Mouse (Mus musculus) gastrocnemius, postnatal 36 days (tissue): Measurements from ENCODE around the gene Ap2b1. TPM values are rescaled to one million over a fixed set of nuclear protein-coding genes. Genes with fewer than 3 reads are reported as not detected.

Experiments
- DNase-seq, 2 experiments: peaks; one replicate each; pipeline ENCODE4 v3.0.0; 2022
- intact Hi-C: fragments of 180-260 bp; cut with DNase I; formaldehyde crosslinking; loops from one replicate; pipeline ENCODE4 v1.15.1; 2025
- total RNA-seq, 2 experiments: library from RNA; stranded (reverse); gene quantifications; 2 replicates each; pipeline ENCODE4 v1.2.3; 2021

Ap2b1 gene
- total RNA-seq, 2 experiments from 2014 or later, result 26.1 to 27.3 TPM

- no peak for DNase-seq
- intact Hi-C loops, result loop anchor here (2.0 to 5.0 kb wide), 2 partner anchors 33 to 303 kb away; partner anchors contain the start of gene Taf15
Observed at GRCm38 (mm10) chr11:83439426-83440060, 140.7 kb downstream of the Ap2b1 start.

- DNase-seq, result peak; percentile 79 to 80
- intact Hi-C loops, result loop anchor here (2.0 to 5.0 kb wide), 2 partner anchors 32 to 302 kb away; partner anchors contain the start of gene Taf15
Observed at GRCm38 (mm10) chr11:83440081-83441064, 141.5 kb downstream of the Ap2b1 start.

DNA sequence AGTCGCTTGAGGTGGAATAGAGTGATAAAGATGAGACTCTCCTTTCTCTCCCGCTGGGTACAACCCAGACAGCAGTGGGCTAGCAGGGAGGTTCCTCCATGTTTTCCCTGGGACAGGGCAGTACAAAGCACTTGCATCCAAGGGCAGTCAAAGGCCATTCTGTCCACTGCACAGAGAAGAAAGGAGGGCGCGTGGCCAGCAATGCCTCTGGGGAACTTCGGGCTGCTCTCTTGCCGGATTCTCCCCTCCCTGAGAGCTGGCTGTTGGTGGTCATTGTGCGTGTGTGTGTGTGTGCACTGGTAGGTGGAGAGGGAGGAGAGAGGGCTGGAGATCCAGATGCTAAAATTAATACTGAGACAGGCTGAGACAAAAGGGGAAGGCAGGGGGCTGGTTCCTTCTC is 142.4 kb downstream of the Ap2b1 start:
- peak; percentile 40 to 51 for DNase-seq
- intact Hi-C loops, result loop anchor here (2.0 to 5.0 kb wide), 2 partner anchors 32 to 301 kb away; partner anchors contain the start of gene Taf15

DNA sequence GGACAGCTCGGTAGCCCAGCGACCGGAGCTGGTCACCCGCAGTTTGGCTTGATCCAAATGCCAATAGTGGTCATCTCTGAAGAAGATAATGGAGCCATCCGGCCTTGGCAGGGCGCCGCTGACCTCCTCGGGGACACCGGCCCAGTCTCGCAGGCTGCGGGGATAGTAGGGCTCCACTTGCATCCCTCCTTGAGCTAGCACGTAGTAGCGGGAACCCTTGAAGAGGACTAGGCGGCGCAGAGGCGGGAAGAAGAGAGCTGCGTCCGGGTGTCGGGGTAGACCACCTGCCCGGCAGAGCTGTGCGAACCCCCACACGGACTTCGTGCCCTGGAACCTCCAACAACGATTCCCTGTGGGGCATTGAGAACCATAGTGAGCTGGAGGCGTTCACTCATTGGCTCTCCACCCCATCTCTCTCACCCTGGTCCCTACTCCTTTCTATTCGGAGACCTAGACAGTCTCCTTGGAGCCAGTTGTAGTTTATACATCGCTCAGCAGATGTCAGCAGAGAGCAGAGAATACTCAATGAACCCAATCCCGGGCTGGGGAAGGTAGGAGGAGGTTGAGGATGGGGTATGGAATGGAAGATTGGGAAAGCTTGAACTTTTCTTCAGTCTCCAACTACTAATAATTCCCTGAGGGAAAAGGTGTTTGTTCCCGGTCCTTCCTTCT is 143.9 kb downstream of the Ap2b1 start:
- DNase-seq, result peak in 1 of 2 experiments; percentile 68

DNA sequence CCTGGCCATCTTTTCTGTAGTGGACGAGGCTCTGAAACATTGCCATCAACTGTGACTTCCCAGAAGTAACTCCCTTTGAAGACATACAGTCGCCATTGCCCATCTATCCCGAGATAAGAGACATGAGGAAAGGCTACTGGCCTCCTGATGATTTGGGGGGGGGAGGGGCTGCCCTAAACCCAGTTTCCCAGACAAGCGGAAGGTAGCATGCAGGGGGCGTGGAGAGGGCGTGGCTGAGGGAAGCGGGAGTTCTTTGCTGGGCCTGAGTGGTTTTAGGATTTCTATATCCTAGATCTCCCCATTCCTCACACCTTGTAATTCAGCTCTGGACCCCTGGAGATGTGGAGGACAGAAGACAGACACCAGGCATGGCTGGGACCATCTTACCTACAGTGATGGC is 145.0 kb downstream of the Ap2b1 start:
- no peak for DNase-seq
- intact Hi-C loops, result loop anchor here (5.0 kb wide), 1 partner anchor 298 kb away; no protein-coding TSS in a partner anchor

More for the DNA sequence above, 143.9 kb downstream of the Ap2b1 start:
- intact Hi-C loops, result loop anchor here (5.0 kb wide), 1 partner anchor 300 kb away; no protein-coding TSS in a partner anchor

- intact Hi-C loops, result no loop called here
- no peak for DNase-seq
Observed at GRCm38 (mm10) chr11:83445001-83445400, 146.2 kb downstream of the Ap2b1 start.

- intact Hi-C loops, result no loop called here
- no peak for DNase-seq
Observed at GRCm38 (mm10) chr11:83447612-83448011, 148.8 kb downstream of the Ap2b1 start.

DNA sequence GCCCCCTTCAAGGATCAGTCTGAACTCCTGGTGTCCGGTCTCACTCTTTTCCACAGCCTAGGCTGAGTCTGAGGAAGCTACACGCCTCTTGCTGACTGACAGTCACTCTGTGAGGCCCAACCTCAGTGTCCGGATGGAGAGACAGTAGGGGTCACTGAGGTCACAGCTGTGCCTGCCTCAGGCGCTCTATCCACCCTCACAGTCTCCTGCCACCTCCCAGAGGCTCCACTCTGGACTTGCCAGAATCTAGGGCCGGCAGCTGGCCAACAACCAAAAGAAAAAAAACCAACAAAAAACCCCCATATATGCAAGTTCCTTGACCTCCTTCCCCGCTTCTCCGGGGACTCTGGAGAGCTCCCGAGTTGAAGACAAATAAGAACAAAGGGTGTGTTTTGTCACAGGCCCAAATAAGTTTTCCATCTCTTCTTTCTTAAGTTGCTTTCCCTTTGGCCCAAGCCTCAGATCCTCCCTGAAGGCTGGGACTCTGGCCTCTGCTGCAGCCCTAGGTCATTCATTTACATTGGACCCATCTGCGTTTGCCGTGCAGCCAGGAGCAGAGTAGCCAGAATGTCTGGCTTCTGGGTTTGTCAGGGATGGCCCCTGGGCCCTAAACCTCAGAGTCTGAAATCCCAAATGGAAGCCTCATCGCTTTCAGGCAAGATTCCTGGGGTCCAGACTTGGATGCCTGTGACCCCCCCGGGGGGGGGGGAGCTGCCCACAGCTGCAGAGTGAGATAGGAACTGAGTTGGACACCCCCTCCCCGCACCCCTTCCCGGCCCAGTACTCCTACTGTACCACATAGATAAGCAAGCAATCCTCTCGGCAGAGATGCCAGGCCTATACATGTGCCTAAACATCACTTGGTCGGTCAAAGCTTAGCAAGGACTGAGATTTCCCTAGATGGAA is 149.4 kb downstream of the Ap2b1 start:
- no peak for DNase-seq
- intact Hi-C loops, result no loop called here

- no peak for DNase-seq
- intact Hi-C loops, result no loop called here
Observed at GRCm38 (mm10) chr11:83448927-83449236, 150.1 kb downstream of the Ap2b1 start.

DNA sequence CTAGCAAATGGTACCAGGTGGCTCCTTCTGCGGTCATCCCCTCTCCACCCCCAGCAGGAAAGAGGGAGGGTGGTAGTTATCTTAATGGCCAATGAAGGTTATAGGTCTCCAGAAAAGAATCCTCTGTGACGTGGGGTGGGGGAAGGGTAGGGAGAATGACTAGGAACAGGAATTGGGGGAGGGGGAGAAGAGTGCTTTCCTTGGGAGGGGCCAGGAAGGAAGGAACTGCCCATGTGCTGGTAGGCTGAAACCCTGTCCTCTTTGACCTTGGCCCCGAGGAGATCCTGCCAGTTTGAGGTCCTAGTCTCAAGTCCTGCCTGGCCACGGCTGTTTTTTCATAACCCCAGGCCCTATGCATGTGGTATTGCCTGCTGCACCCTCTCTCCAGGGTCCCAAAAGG is 150.5 kb downstream of the Ap2b1 start:
- intact Hi-C loops, result no loop called here
- no peak for DNase-seq

GRCm38 (mm10) chr11:83450550-83450949 is 151.7 kb downstream of the Ap2b1 start:
- intact Hi-C loops, result no loop called here
- DNase-seq, result no peak

DNA sequence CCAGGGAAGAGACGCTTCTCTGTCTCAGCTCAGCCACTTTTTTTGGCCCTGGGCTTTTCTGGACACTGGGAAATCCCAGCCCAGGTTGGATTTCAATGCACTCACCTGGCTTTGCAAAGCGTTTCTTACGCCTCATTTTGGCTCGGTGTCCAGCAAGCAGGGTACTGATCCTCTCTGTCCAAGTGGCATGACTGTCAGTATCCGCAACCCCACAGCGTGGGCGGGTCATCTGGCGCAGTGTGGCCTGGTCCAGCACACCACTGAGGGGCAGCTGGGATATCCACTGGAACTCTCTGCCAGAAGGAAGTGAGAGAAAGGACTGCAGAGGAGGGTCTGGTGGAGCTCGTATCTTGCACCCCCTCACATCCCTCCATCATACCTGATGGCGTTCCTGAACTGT is 152.5 kb downstream of the Ap2b1 start:
- intact Hi-C loops, result no loop called here
- no peak for DNase-seq

DNA sequence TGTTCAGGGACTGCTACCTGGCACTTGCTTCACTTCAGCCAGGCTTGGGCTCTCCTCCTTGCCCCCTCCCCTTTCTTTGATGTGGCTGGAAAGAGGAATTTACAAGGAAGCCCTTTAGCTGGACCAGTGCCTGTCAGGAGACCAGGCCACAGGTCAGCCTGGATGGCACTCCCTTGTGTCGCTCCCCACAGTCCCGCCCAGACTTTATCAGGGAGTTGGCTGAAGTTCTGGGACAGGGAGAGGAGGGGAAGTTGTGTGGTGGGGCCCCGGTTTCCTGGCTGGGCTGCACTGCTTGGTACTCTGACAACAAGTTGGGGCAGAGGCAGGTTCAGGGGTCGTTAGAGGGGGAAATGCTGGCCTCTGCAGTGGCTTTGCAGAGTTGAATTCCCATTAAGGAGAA is 155.7 kb downstream of the Ap2b1 start:
- intact Hi-C loops, result no loop called here
- no peak for DNase-seq

Other genes starting within 250 kb of the Ap2b1 start
- 1 to 10 TPM in 1 of 2 experiments, under 1 TPM in 1; 0.56 to 1.1 TPM for gene Slfn2, start 233.9 kb upstream of the Ap2b1 start, total RNA-seq
- gene Slfn1, start 182.2 kb upstream of the Ap2b1 start, total RNA-seq, result under 1 TPM in 1 of 2 experiments, not detected in 1; 0.17 TPM
- not detected for gene Slfn4, start 123.8 kb upstream of the Ap2b1 start, total RNA-seq
- gene Slfn3, start 107.7 kb upstream of the Ap2b1 start, total RNA-seq, result under 1 TPM; 0.91 to 0.92 TPM
- not detected for gene Slfn14, start 12.3 kb upstream of the Ap2b1 start, total RNA-seq
- gene Pex12, start 3.6 kb downstream of the Ap2b1 start, total RNA-seq, result 1 to 10 TPM; 7.3 to 8.2 TPM
- gene Rasl10b, start 110.1 kb downstream of the Ap2b1 start, total RNA-seq, result under 1 TPM; 0.37 to 0.43 TPM
- not detected for gene Gas2l2, start 130.4 kb downstream of the Ap2b1 start, total RNA-seq
- gene 1700020L24Rik, start 138.7 kb downstream of the Ap2b1 start, total RNA-seq, result not detected
- 1 to 10 TPM; 1.6 to 2.0 TPM for gene Mmp28, start 164.0 kb downstream of the Ap2b1 start, total RNA-seq
- gene Taf15, start 174.1 kb downstream of the Ap2b1 start, total RNA-seq, result 10 to 100 TPM; 19.5 to 21.7 TPM
- gene Heatr9, start 223.2 kb downstream of the Ap2b1 start, total RNA-seq, result not detected
- not detected for gene Ccl5, start 231.5 kb downstream of the Ap2b1 start, total RNA-seq